Mouse (Mus musculus): ENCODE results near the gene Olfr463. TPM values are rescaled to one million over a fixed set of nuclear protein-coding genes. Genes with fewer than 3 reads are reported as not detected.

Gene Olfr463
- total RNA-seq, 4 experiments from 2014 or later, result not detected

GRCm38 (mm10) chr11:87846968-87847600 is 50.1 kb downstream of the Olfr463 start:
- DNase-seq, result no peak

Other genes starting within 250 kb of the Olfr463 start
- gene Rnf43, start 234.7 kb downstream of the Olfr463 start, total RNA-seq (2022), result 10 to 100 TPM in 2 of 4 experiments, 1 to 10 TPM in 2; 4.8 to 17.8 (median 10.7) TPM
- gene Supt4a, start 159.8 kb downstream of the Olfr463 start, total RNA-seq (2022), result 10 to 100 TPM; 73.7 to 85.1 (median 84.2) TPM
- 10 to 100 TPM in 2 of 4 experiments, 1 to 10 TPM in 2; 5.9 to 32.3 (median 18.0) TPM for gene Tspoap1, start 136.8 kb downstream of the Olfr463 start, total RNA-seq (2022)
- gene Mpo, start 103.8 kb downstream of the Olfr463 start, total RNA-seq (2022), result not detected
- not detected for gene Lpo, start 69.1 kb downstream of the Olfr463 start, total RNA-seq (2022)
- 10 to 100 TPM; 11.0 to 23.7 (median 15.9) TPM for gene Mks1, start 44.2 kb downstream of the Olfr463 start, total RNA-seq (2022)
- gene Epx, start 21.9 kb downstream of the Olfr463 start, total RNA-seq (2022), result not detected
- not detected for gene Olfr462, start 5.1 kb downstream of the Olfr463 start, total RNA-seq (2022)
- not detected for gene Olfr464, start 23.6 kb upstream of the Olfr463 start, total RNA-seq (2022)
- gene Dynll2, start 90.1 kb upstream of the Olfr463 start, total RNA-seq (2022), result 100 to 1,000 TPM; 271 to 301 (median 294) TPM
- gene Srsf1, start 150.0 kb upstream of the Olfr463 start, total RNA-seq (2022), result 100 to 1,000 TPM; 230 to 311 (median 252) TPM
- gene Vezf1, start 170.9 kb upstream of the Olfr463 start, total RNA-seq (2022), result 10 to 100 TPM; 42.1 to 71.0 (median 59.4) TPM
- gene Cuedc1, start 200.7 kb upstream of the Olfr463 start, total RNA-seq (2022), result 100 to 1,000 TPM in 2 of 4 experiments, 10 to 100 TPM in 2; 46.1 to 114 (median 84.3) TPM

Data from adrenal gland, adult 8-10 months (tissue).